Mouse (Mus musculus): ENCODE measurements at regions not wholly inside any gene's neighbourhood (a gene's known extent, or its start where the extent isn't known, plus 50 kb on each side); places are given as distances from the start of the nearest gene placed in this dataset.

GRCm38 (mm10) chr13:8139396-8139795 lies 63.3 kb upstream of the Adarb2 start:
- no peak overlapping the region for H3K9ac ChIP-seq (ENCODE audit: control insufficient read depth, low read depth, low read length, poor library complexity, severe bottlenecking)
- no peaks in the 10 kb centered on the region for H3K79me2 ChIP-seq (ENCODE audit: control insufficient read depth, insufficient read depth, low read length, poor library complexity)
- H3K9me3 ChIP-seq (replicated peaks; ENCODE audit: insufficient read depth, low read length) = no peaks in the 10 kb centered on the region
- H3K36me3 ChIP-seq (ENCODE audit: control insufficient read depth in 1 of 2, insufficient read depth in 2 of 2, low read length in 2 of 2) = no peaks in the 10 kb centered on the region; a peak in 1 of 4 replicates
- DNase-seq (ENCODE audit: low read depth, low spot score) = no peak
- no peaks in the 10 kb centered on the region for H3K27me3 ChIP-seq (ENCODE audit: control insufficient read depth in 1 of 2, insufficient read depth in 2 of 2, low read length in 2 of 2)
- no peak overlapping the region for H3K27ac ChIP-seq (ENCODE audit: control insufficient read depth, low read depth, low read length)
- no peaks in the 10 kb centered on the region; a peak in 2 of 4 replicates for H3K4me1 ChIP-seq (ENCODE audit: control insufficient read depth in 1 of 2, insufficient read depth in 2 of 2, low read length in 2 of 2)
- H3K4me3 ChIP-seq (ENCODE audit: control insufficient read depth in 1 of 2, insufficient read depth in 1 of 2, low read depth in 2 of 2, low read length in 2 of 2) = no peak overlapping the region
- TF ChIP-seq GATA1 (IDR thresholded peaks at IDR 0.05; ENCODE audit: low read depth, low read length) = no peak
- no peak for TF ChIP-seq USF1 (IDR thresholded peaks at IDR 0.05; ENCODE audit: low read depth, low read length)
- no peak for TF ChIP-seq UBTF (IDR thresholded peaks at IDR 0.05; ENCODE audit: borderline replicate concordance, insufficient read depth, low read depth, low read length)
- TF ChIP-seq TBP (IDR thresholded peaks at IDR 0.05; ENCODE audit: low read depth, low read length) = no peak
- no peak for TF ChIP-seq TCF12 (IDR thresholded peaks at IDR 0.05; ENCODE audit: low read depth, low read length)
- TF ChIP-seq POLR2AphosphoS2 (IDR thresholded peaks at IDR 0.05; ENCODE audit: low read length) = no peak
- TF ChIP-seq ZMIZ1 (IDR thresholded peaks at IDR 0.05; ENCODE audit: low read depth, low read length) = no peak
- no peak for TF ChIP-seq CHD2 (IDR thresholded peaks at IDR 0.05; ENCODE audit: low read length)
- no peak for TF ChIP-seq RAD21 (IDR thresholded peaks at IDR 0.05; ENCODE audit: low read depth, low read length)
- no peak for TF ChIP-seq CTCF (IDR thresholded peaks at IDR 0.05 in 2 of 3, conservative IDR thresholded peaks at IDR 0.05 in 1 of 3; ENCODE audit: control insufficient read depth in 1 of 3, insufficient read depth in 1 of 3, low read depth in 2 of 3, low read length in 3 of 3, poor library complexity in 1 of 3, severe bottlenecking in 1 of 3)
- no peak for TF ChIP-seq TAL1 (IDR thresholded peaks at IDR 0.05; ENCODE audit: low read length)
- no peak for TF ChIP-seq POLR2A (IDR thresholded peaks at IDR 0.05; ENCODE audit: control insufficient read depth in 1 of 2, insufficient read depth in 1 of 2, low read depth in 1 of 2, low read length in 2 of 2, poor library complexity in 1 of 2)
- TF ChIP-seq ZC3H11A (IDR thresholded peaks at IDR 0.05; ENCODE audit: low read depth, low read length) = no peak
- TF ChIP-seq USF2 (IDR thresholded peaks at IDR 0.05; ENCODE audit: borderline replicate concordance in 1 of 2, insufficient read depth in 1 of 2, low read depth in 1 of 2, low read length in 2 of 2) = no peak
- TF ChIP-seq MYB (IDR thresholded peaks at IDR 0.05; ENCODE audit: low read depth, low read length) = no peak
- TF ChIP-seq MYC (IDR thresholded peaks at IDR 0.05; ENCODE audit: low read depth, low read length) = no peak
- no peak for TF ChIP-seq POLR2AphosphoS5 (IDR thresholded peaks at IDR 0.05; ENCODE audit: borderline replicate concordance, low read depth, low read length)
- TF ChIP-seq NRF1 (IDR thresholded peaks at IDR 0.05; ENCODE audit: insufficient read depth, low read depth, low read length, poor library complexity, severe bottlenecking) = no peak
- no peak for TF ChIP-seq SMC3 (IDR thresholded peaks at IDR 0.05; ENCODE audit: low read depth, low read length)
- no peak for TF ChIP-seq KAT2A (conservative IDR thresholded peaks at IDR 0.05; ENCODE audit: low read depth, low read length)

GRCm38 (mm10) chr13:8152168-8152567 lies 50.5 kb upstream of the Adarb2 start:
- Histone ChIP-seq H3K79me2 (ENCODE audit: control insufficient read depth, insufficient read depth, low read length, poor library complexity) (no peaks in the 10 kb centered on the region), H3K4me3 (ENCODE audit: control insufficient read depth in 1 of 2, insufficient read depth in 1 of 2, low read depth in 2 of 2, low read length in 2 of 2) (no peak overlapping the region), H3K27me3 (ENCODE audit: control insufficient read depth in 1 of 2, insufficient read depth in 2 of 2, low read length in 2 of 2) (no peaks in the 10 kb centered on the region), H3K27ac (ENCODE audit: control insufficient read depth, low read depth, low read length) (no peak overlapping the region), H3K9me3 (replicated peaks; ENCODE audit: insufficient read depth, low read length) (no peaks in the 10 kb centered on the region), H3K36me3 (ENCODE audit: control insufficient read depth in 1 of 2, insufficient read depth in 2 of 2, low read length in 2 of 2) (no peaks in the 10 kb centered on the region), H3K9ac (ENCODE audit: control insufficient read depth, low read depth, low read length, poor library complexity, severe bottlenecking) (no peak overlapping the region), H3K4me1 (ENCODE audit: control insufficient read depth in 1 of 2, insufficient read depth in 2 of 2, low read length in 2 of 2) (no peaks in the 10 kb centered on the region)
- no peak for DNase-seq (ENCODE audit: low read depth, low spot score)
- TF ChIP-seq CHD1 (IDR thresholded peaks at IDR 0.05; ENCODE audit: low read depth, low read length) = no peak
- no peak for TF ChIP-seq MYC (IDR thresholded peaks at IDR 0.05; ENCODE audit: low read depth, low read length)
- no peak for TF ChIP-seq GATA1 (IDR thresholded peaks at IDR 0.05; ENCODE audit: low read depth, low read length)
- TF ChIP-seq RAD21 (IDR thresholded peaks at IDR 0.05; ENCODE audit: low read depth, low read length) = no peak
- TF ChIP-seq KAT2A (conservative IDR thresholded peaks at IDR 0.05; ENCODE audit: low read depth, low read length) = no peak
- no peak for TF ChIP-seq NELFE (IDR thresholded peaks at IDR 0.05; ENCODE audit: low read depth, low read length)
- TF ChIP-seq ZMIZ1 (IDR thresholded peaks at IDR 0.05; ENCODE audit: low read depth, low read length) = no peak
- TF ChIP-seq TCF12 (IDR thresholded peaks at IDR 0.05; ENCODE audit: low read depth, low read length) = no peak
- no peak for TF ChIP-seq SIN3A (IDR thresholded peaks at IDR 0.05; ENCODE audit: low read length)
- TF ChIP-seq MAZ (IDR thresholded peaks at IDR 0.05; ENCODE audit: low read depth, low read length) = no peak
- TF ChIP-seq ZKSCAN1 (IDR thresholded peaks at IDR 0.05; ENCODE audit: low read depth, low read length) = no peak
- no peak for TF ChIP-seq MAFK (IDR thresholded peaks at IDR 0.05; ENCODE audit: borderline replicate concordance, low read depth, low read length)
- TF ChIP-seq GABPA (IDR thresholded peaks at IDR 0.05; ENCODE audit: low read depth, low read length) = no peak
- TF ChIP-seq MAX (IDR thresholded peaks at IDR 0.05; ENCODE audit: low read length) = no peak
- no peak for TF ChIP-seq ETS1 (IDR thresholded peaks at IDR 0.05; ENCODE audit: low read depth, low read length)
- no peak for TF ChIP-seq MXI1 (IDR thresholded peaks at IDR 0.05; ENCODE audit: low read depth, low read length)
- no peak for TF ChIP-seq RCOR1 (IDR thresholded peaks at IDR 0.05; ENCODE audit: low read depth, low read length)
- no peak for TF ChIP-seq USF1 (IDR thresholded peaks at IDR 0.05; ENCODE audit: low read depth, low read length)
- TF ChIP-seq POLR2AphosphoS2 (IDR thresholded peaks at IDR 0.05; ENCODE audit: low read length) = no peak

Data from MEL (cell line).